Comparison of ENCODE assay signal across 8 mouse cellular contexts in the genomic region with DNA sequence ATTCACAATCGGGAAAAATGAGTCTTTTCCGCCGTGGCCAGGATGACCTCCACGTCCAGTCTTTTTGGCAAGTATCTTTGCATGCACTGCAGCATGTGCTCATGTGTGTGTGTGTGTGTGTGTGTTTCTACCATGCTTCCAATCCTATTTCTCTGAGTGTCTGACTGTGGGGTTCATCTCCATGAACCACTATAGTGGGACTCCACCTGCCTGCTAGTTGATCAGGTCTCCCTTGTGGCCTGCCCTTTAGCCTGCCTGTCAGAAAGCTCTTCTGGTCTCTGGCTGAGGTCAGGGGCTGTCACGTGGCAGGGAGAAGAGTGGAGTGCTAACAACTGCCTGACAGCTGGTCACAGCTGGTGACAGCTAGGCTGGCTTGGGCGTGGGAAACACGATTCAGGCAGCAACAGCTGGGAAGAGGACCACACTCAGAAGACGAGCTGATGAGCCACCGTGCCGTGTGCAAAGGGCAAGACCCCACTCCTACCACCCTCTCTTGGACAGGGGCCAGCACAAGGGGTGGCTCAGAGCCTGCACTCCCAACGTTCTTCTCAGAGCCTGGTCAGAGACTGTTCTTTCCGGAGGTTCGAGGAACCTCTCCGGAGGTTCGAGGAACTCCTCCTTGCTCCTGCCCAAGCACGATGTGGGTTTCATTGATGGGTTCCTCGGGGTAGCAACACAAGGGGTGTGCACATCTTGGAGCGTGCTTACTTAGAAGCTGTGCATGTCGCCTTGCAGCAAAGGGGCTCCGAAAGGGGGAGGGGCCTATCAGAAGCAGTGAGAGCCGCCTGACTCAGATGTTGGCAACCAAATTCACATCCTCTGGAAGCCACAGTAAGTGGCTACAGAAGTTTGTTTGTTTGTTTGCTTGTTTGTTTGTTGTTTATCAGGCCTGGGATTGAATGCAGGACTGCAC. TPM values are rescaled to one million over a fixed set of nuclear protein-coding genes. Genes with fewer than 3 reads are reported as not detected.
DNase-seq lines count a peak whose midpoint lies in the region; ATAC-seq and TF ChIP-seq lines count a peak whose summit lies in the region.

No protein-coding gene starts in this region.

- H3K36me3 ChIP-seq in embryonic facial prominence, embryonic 15.5 days = no peaks in the 10 kb centered on the region
- no peaks in the 10 kb centered on the region for H3K36me3 ChIP-seq in hindbrain, embryonic 13.5 days
- H3K36me3 ChIP-seq in limb, embryonic 15.5 days = no peaks in the 10 kb centered on the region
- no peaks in the 10 kb centered on the region for H3K36me3 ChIP-seq in myocyte (ENCODE audit: control insufficient read depth, insufficient read depth)

- TF ChIP-seq POLR2A in myocyte (IDR thresholded peaks at IDR 0.05; ENCODE audit: insufficient read length, low read depth) = no peak

- peak; percentile 16 for DNase-seq in adrenal gland, postnatal 25 days
- no peak for DNase-seq in thymus, postnatal 4 days

- peak; percentile 63; the same call in 1 of the 2 replicates for ATAC-seq in embryonic facial prominence, embryonic 15.5 days (ENCODE audit: insufficient number of reproducible peaks, low FRiP score, low TSS enrichment, low read depth)
- peak; percentile 52; the same call in 1 of the 2 replicates for ATAC-seq in hindbrain, embryonic 13.5 days (ENCODE audit: low FRiP score)
- ATAC-seq in limb, embryonic 15.5 days (ENCODE audit: insufficient number of reproducible peaks, low FRiP score, low TSS enrichment, low read depth) = peak; percentile 58; the same call in 1 of the 2 replicates
- ATAC-seq in megakaryocyte, adult 5-6 weeks (ENCODE audit: poor library complexity, severe bottlenecking) = no peak
- ATAC-seq in frontal cortex, adult (ENCODE audit: low TSS enrichment) = no peak

- H3K9me3 ChIP-seq in embryonic facial prominence, embryonic 15.5 days (replicated peaks) = no peaks in the 10 kb centered on the region
- no peaks in the 10 kb centered on the region for H3K9me3 ChIP-seq in hindbrain, embryonic 13.5 days
- H3K9me3 ChIP-seq in limb, embryonic 15.5 days = no peaks in the 10 kb centered on the region

- H3K27me3 ChIP-seq in embryonic facial prominence, embryonic 15.5 days = no peaks in the 10 kb centered on the region
- no peaks in the 10 kb centered on the region for H3K27me3 ChIP-seq in hindbrain, embryonic 13.5 days
- no peaks in the 10 kb centered on the region for H3K27me3 ChIP-seq in limb, embryonic 15.5 days
- H3K27me3 ChIP-seq in myocyte (ENCODE audit: control insufficient read depth, insufficient read depth, insufficient read length) = no peaks in the 10 kb centered on the region

- H3K79me2 ChIP-seq in myocyte (ENCODE audit: control insufficient read depth, insufficient read depth) = no peaks in the 10 kb centered on the region

- H3K9ac ChIP-seq in embryonic facial prominence, embryonic 15.5 days = no peak overlapping the region
- H3K9ac ChIP-seq in hindbrain, embryonic 13.5 days = no peak overlapping the region
- H3K9ac ChIP-seq in limb, embryonic 15.5 days = no peak overlapping the region

- no peaks in the 10 kb centered on the region for H3K4me1 ChIP-seq in embryonic facial prominence, embryonic 15.5 days
- H3K4me1 ChIP-seq in hindbrain, embryonic 13.5 days (replicated peaks) = peaks cover 17% of the 10 kb centered on the region; the same call in 1 of the 2 replicates
- 0 out of 2 replicates have a peak, but pooled peaks cover 4% of the 10 kb centered on the region for H3K4me1 ChIP-seq in limb, embryonic 15.5 days

- H3ac ChIP-seq in myocyte (ENCODE audit: control insufficient read depth, insufficient read length) = no peak overlapping the region

- whole genome bisulfite sequencing in embryonic facial prominence, embryonic 15.5 days = 50% methylated on average over 21 of the region's 21 CpGs
- 51% methylated on average over 21 of the region's 21 CpGs for WGBS in hindbrain, embryonic 13.5 days
- WGBS in limb, embryonic 15.5 days = 47% methylated on average over 21 of the region's 21 CpGs

- H3K4me2 ChIP-seq in embryonic facial prominence, embryonic 15.5 days (replicated peaks) = no peak overlapping the region
- H3K4me2 ChIP-seq in hindbrain, embryonic 13.5 days = no peak overlapping the region
- no peak overlapping the region for H3K4me2 ChIP-seq in limb, embryonic 15.5 days
- H3K4me2 ChIP-seq in myocyte (ENCODE audit: low read depth) = no peak overlapping the region

- H3K27ac ChIP-seq in embryonic facial prominence, embryonic 15.5 days (replicated peaks) = no peak overlapping the region; the same call in 1 of the 2 replicates
- no peak overlapping the region for H3K27ac ChIP-seq in hindbrain, embryonic 13.5 days
- no peak overlapping the region for H3K27ac ChIP-seq in limb, embryonic 15.5 days

- no peak overlapping the region for H3K4me3 ChIP-seq in embryonic facial prominence, embryonic 15.5 days (replicated peaks)
- H3K4me3 ChIP-seq in hindbrain, embryonic 13.5 days = no peak overlapping the region
- no peak overlapping the region for H3K4me3 ChIP-seq in limb, embryonic 15.5 days
- H3K4me3 ChIP-seq in myocyte = no peak overlapping the region

TF ChIP-seq in myocyte, 11 proteins besides CTCF, POLR2A, EP300 and RAD21:
- no peak for TF ChIP-seq SRF (IDR thresholded peaks at IDR 0.05; ENCODE audit: control insufficient read depth, insufficient read length, low read depth)
- peak in 2 of 3 experiments; percentile 88 to 99 for TF ChIP-seq MYOD1 (IDR thresholded peaks at IDR 0.05; ENCODE audit: control insufficient read depth in 1 of 3, insufficient read length in 2 of 3, low read depth in 2 of 3)
- peak; percentile 58 for TF ChIP-seq USF1 (IDR thresholded peaks at IDR 0.05; ENCODE audit: low read depth)
- no peak for TF ChIP-seq CEBPB (IDR thresholded peaks at IDR 0.05; ENCODE audit: insufficient read depth, poor library complexity, severe bottlenecking)
- TF ChIP-seq TCF3 (IDR thresholded peaks at IDR 0.05; ENCODE audit: insufficient read length, low read depth) = peak; percentile 84
- no peak for TF ChIP-seq TCF12 (IDR thresholded peaks at IDR 0.05; ENCODE audit: insufficient read depth, poor library complexity, severe bottlenecking)
- TF ChIP-seq MYOG (IDR thresholded peaks at IDR 0.05; ENCODE audit: control insufficient read depth in 1 of 3, insufficient read depth in 1 of 3, insufficient read length in 2 of 3, low read depth in 2 of 3) = peak in 2 of 3 experiments; percentile 82 to 88
- no peak for TF ChIP-seq E2F4 (IDR thresholded peaks at IDR 0.05; ENCODE audit: insufficient read depth)
TF ChIP-seq in myocyte: peak in this region for 4.

RNA-seq across cellular contexts. Expression of gene Mycn, which starts 53.6 kb away (rescaled TPM):
- total RNA-seq in adrenal gland, postnatal 25 days (2021) = 4.2 and 7.1 TPM in 2 replicates
- 26.8 and 27.6 TPM in 2 replicates for polyA plus RNA-seq in embryonic facial prominence, embryonic 15.5 days (2015; fragmentation: Nextera tagmentation; extraction: Ambion mirVana)
- 58.9 and 63.9 TPM in 2 replicates for polyA plus RNA-seq in hindbrain, embryonic 13.5 days (2015; fragmentation: Nextera tagmentation; extraction: Ambion mirVana)
- polyA plus RNA-seq in limb, embryonic 15.5 days (2015; fragmentation: Nextera tagmentation; extraction: Ambion mirVana) = 25.2 and 25.3 TPM in 2 replicates
- polyA plus RNA-seq in myocyte (2012; fragmentation: generic; extraction: Trizol) = 0.12 TPM
- 0.16 and 0.67 TPM in 2 replicates for total RNA-seq in megakaryocyte, adult 5-6 weeks (2015)
- total RNA-seq in megakaryocyte, adult 5-6 weeks (2017) = 0.08 and 0.11 TPM in 2 replicates

Comparison
In these comparisons a context has a peak if more than half of its experiments do, and no peak if none do; other contexts are left out.
1. ATAC-seq: peak in embryonic facial prominence, embryonic 15.5 days (single experiment), hindbrain, embryonic 13.5 days (single experiment) and limb, embryonic 15.5 days (single experiment); none in megakaryocyte, adult 5-6 weeks (single experiment) and frontal cortex, adult (single experiment).
2. RNA of gene Mycn, which starts 53.6 kb away (polyA plus RNA-seq): 58.9 to 63.9 TPM in hindbrain, embryonic 13.5 days, 26.8 to 27.6 TPM in embryonic facial prominence, embryonic 15.5 days and 25.2 to 25.3 TPM in limb, embryonic 15.5 days; 0.12 TPM in myocyte (single experiment); every median in the first group is over 10 times any median in the second.